Mouse (Mus musculus) liver, postnatal 0 days (tissue): ENCODE measurements at regions not wholly inside any gene's neighbourhood (a gene's known extent, or its start where the extent isn't known, plus 50 kb on each side); places are given as distances from the start of the nearest gene placed in this dataset.

Experiments used
- CTCF ChIP-seq: sonication (generic); IDR thresholded peaks from 2 replicates; pipeline ENCODE4 v1.5.1; 2016; ENCODE audit warnings: antibody characterized with exemption, low read depth
- EP300 ChIP-seq: IDR thresholded peaks from 2 replicates; pipeline ENCODE4 v1.6.1; 2016; ENCODE audit warnings: antibody characterized with exemption, low read depth, mild to moderate bottlenecking

- TF ChIP-seq CTCF (no peak), EP300 (no peak)
Observed at GRCm38 (mm10) chr6:98149043-98149813, 193.3 kb downstream of the Gm765 start.
